ENCODE assay signal across 12 mouse cellular contexts in the genomic region with DNA sequence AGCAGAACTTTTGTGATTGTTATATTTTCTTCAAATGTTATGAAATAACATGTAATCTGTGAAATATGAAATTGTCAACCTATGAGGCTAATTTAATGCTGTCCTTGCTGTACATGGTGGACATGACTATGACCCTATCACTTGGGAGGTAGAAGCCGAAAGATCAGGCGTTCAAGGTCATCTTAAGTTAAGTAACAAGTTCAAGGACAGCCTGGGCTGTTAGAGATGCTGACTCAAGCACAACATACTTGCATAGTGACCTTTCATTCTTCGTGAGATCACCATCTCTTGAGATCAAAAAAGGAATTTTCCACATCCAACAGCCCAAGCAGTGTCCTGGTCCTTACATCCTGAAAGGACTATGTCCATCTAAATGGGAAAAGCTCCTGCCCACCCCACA.
"Had no signal": no experiment of that assay in that cellular context is flagged by ENCODE, and none has a peak within 500 bp of the region (broad histone marks: within the 10 kb centered on the region; RNA-seq: fewer than 3 reads in every experiment).

No protein-coding gene starts in this region.

- DNase-seq: cerebellum, postnatal 25 days; cerebellum, postnatal 36 days; embryo, embryonic 11 days; forebrain, postnatal 0 days; gastrocnemius, adult 2 months; gastrocnemius, postnatal 10 days; gastrocnemius, postnatal 14 days; gastrocnemius, postnatal 25 days; gastrocnemius, postnatal 36 days; heart, adult 11 months; heart, adult 18-20 months; heart, adult 2 months had no signal
